Mouse (Mus musculus) NIH3T3 (cell line): ENCODE measurements around the gene Rgs18.

Experiments
- DNase-seq: peaks from one replicate; pipeline ENCODE4 v3.0.0-alpha.2; 2012; ENCODE audit warnings: low read depth

The Rgs18 gene

DNA sequence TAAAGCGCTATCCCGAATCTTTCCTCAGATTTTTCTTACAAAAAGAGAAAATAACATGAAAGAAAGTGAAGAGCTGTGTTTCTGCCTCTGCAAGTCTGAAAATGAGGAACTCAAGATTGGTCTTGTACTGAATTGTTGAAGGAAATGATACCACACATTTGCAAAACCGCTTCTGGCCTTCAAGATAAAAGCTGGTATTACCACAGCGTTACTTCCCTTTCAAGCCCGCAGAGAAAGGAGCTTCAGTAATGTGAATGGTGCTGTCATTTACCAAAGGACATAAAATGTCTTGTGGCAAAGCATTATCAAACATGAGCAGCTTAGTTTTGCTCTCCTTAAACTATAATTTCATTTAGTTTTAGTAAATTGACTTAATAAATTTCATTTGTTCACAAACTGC, at the start of gene Rgs18:
Gene Rgs18 (minus strand): TSS at position 105 of the 400 bp plus-strand sequence.
- DNase-seq: no peak

DNA sequence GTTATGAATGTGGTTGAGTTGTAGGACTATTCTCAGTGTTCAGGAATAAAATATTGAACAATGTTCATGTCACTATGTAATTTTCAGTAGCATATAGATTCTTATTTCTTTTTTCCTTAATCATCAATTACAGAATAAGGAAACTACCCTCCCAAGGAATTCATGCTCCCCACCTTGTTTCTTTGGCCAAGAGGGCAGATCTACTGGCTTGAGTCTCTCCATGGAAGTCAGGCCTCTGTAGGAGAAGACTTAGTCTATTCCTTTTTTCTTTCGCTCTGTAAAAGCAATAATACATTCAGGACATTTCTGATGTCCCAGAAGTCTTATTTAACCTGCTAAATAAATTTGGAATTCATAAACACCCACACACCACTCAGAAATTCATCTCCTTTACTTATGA, 841 bp downstream of the Rgs18 start:
- DNase-seq: no peak

DNA sequence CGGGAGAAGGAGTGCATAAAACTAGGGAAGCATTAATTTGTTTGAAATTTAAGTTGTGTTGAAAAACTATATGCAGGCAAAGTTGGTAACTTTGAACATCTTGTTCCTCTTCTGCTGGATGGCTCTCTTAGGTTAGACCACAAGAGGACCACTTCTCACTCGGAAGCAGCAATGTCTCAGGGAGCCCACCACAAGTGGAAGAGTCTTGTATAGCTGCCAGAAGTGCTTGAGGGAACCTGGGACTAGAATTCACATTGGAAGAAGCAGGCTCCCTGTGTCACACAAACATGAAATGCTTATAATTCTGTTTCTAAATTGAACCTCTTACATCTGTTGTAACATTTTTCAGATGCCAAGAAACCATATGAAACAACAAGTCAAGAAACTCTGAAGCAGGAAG, 9.0 kb downstream of the Rgs18 start:
- no peak for DNase-seq

DNA sequence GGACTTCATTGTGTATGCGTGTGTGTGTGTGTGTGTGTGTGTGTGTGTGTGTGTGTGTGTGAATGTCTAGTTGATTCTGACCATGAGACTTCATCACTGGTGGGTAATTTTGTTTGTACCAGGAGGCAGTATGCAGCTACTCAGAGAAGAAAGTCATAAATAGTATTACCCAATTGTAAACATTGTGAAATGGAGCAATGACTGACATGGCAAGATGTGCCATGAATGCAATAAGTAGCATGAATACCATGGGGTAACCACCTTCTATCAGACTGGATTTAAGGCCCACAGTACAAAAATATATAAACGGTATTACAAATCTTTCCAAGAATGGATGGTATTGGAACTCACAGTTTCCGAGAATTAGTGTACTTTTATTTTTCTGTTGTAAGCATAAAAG, 14.4 kb downstream of the Rgs18 start:
- DNase-seq: no peak

DNA sequence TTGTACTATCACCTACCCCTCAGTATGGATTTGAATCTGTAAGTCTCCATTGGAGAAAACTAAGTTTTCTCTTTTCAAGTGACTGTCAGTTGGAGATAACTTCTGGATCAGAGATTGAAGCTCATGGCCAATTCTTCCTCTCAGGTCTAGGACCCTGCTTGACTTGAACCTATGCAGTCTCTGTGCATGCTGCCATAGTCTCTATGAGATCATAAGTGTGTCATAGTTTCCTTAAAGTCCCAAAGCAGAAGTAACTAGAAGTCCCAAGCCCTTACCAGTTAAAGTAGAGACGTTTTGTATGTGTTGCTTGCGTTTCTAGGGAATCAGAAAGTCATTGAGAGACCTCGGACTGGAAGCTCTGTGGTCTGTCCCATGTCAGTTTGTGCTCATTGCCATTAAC, 24.5 kb downstream of the Rgs18 start:
- DNase-seq: no peak

DNA sequence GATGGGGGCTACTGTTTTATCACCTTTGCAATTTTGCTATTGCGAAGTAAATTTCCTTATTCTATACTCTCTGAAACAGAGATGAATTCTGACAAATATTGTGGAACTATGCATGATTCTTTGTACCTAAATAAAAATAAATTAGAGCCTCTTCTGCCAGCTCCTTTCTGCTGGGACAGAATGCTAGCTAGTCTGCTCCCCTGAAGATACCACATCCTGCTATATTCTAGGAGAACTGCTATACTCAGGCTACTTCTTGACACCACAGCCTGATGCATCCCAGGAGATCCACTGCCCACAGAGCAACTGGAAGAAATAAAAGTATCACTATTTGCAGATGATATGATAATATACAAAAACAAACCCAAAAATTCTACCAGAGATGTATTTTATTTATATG, 29.1 kb downstream of the Rgs18 start:
- no peak for DNase-seq

DNA sequence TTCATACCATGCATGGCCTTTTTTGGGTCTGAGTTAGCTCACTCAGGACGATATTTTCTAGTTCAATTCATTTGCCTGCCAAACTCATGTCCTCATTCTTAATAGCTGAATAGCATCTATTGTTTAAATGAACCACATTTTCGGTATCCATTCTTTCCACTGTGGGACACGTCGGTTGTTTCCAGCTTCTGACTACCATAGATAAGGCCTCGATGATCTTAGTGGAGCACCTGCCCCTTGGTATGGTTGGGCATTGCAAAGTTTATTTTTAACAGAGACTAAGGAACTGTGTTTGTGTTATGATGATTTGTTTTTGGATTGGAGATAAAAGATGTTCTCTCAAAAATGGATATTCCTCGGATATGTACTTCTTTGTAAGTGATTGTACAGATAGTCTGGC, 37.5 kb downstream of the Rgs18 start:
- no peak for DNase-seq

DNA sequence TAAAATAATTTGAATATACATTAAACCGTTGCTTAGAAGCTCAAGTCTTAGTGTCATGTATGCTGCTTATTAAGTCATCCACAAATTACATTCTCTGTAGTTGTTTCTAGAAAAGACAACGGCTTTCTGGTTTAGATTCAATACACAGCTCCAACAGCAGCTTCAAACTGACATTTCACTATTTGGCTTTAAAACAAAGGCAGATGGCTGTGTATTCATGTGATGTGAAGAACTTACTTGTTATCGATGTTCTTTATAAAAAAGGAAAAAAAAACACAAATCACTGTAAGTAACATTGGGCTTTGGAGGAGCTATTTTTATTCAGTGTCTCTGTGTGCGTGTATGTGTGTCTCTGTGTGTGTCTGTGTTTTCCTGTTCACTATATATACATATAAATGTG, 54.5 kb downstream of the Rgs18 start:
- no peak for DNase-seq

DNA sequence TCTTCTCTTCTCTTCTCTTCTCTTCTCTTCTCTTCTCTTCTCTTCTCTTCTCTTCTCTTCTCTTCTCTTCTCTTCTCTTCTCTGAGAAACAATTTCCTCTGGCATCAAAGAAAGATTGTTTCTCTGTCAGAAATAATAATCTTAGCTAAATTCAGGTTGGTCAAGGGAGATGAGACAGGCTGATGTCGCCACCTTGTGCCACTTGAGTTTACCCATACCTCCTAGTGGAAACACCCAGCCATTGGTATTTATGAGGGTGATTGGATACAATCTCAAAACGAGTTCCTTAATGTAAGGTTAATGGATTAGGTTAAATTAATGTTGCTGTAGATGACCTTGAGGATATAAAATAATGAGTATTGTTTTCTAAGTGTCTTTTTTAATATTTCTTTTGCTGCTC, 70.9 kb downstream of the Rgs18 start:
- peak; percentile 74 for DNase-seq
